In genomic region chr8:106210821-106211345, GRCm38 (mm10) we compare ENCODE assay signal across 7 mouse cellular contexts. TPM values are rescaled to one million over a fixed set of nuclear protein-coding genes. Genes with fewer than 3 reads are reported as not detected.
DNase-seq lines count a peak whose midpoint lies in the region; ATAC-seq lines count a peak whose summit lies in the region.

Slc7a6os (minus strand) TSS chr8:106210935.
Prmt7 (plus strand) TSS chr8:106210936.

- peaks cover 37% of the 10 kb centered on the region for H3K36me3 ChIP-seq in embryonic facial prominence, embryonic 12.5 days
- H3K36me3 ChIP-seq in limb, embryonic 13.5 days = peaks cover 55% of the 10 kb centered on the region
- H3K36me3 ChIP-seq in midbrain, embryonic 16.5 days (ENCODE audit: control insufficient read depth, insufficient read depth, low read length) = peaks cover 3% of the 10 kb centered on the region; the same call in 1 of the 2 replicates

- ATAC-seq in embryonic facial prominence, embryonic 12.5 days (ENCODE audit: insufficient number of reproducible peaks, insufficient read depth, low FRiP score, low TSS enrichment) = peak; percentile 99
- ATAC-seq in limb, embryonic 13.5 days (ENCODE audit: low FRiP score, low read depth) = peak; percentile 99
- peak; percentile 99 for ATAC-seq in midbrain, embryonic 16.5 days

- peak within 1 kb of the TSS; percentile 79 for H3K9ac ChIP-seq in embryonic facial prominence, embryonic 12.5 days
- peak within 1 kb of the TSS; percentile 94 for H3K9ac ChIP-seq in limb, embryonic 13.5 days
- H3K9ac ChIP-seq in midbrain, embryonic 16.5 days (ENCODE audit: low read depth, low read length) = peak within 1 kb of the TSS; percentile 91

- H3K4me2 ChIP-seq in embryonic facial prominence, embryonic 12.5 days (replicated peaks) = peak within 1 kb of the TSS; percentile 76
- peak within 1 kb of the TSS; percentile 76 for H3K4me2 ChIP-seq in limb, embryonic 13.5 days (replicated peaks)
- peak within 1 kb of the TSS; percentile 94 for H3K4me2 ChIP-seq in midbrain, embryonic 16.5 days (ENCODE audit: low read length)

- H3K27ac ChIP-seq in embryonic facial prominence, embryonic 12.5 days = peak within 1 kb of the TSS; percentile 91
- peak within 1 kb of the TSS; percentile 95 for H3K27ac ChIP-seq in limb, embryonic 13.5 days
- peak within 1 kb of the TSS; percentile 96 for H3K27ac ChIP-seq in midbrain, embryonic 16.5 days (ENCODE audit: low read length)

- peak within 1 kb of the TSS; percentile 81 for H3K4me3 ChIP-seq in embryonic facial prominence, embryonic 12.5 days
- H3K4me3 ChIP-seq in limb, embryonic 13.5 days = peak within 1 kb of the TSS; percentile 87
- H3K4me3 ChIP-seq in midbrain, embryonic 16.5 days (ENCODE audit: low read depth, low read length) = peak within 1 kb of the TSS; percentile 84

- under 1% methylated on average over 52 of the region's 52 CpGs for WGBS in embryonic facial prominence, embryonic 12.5 days
- under 1% methylated on average over 52 of the region's 52 CpGs for WGBS in limb, embryonic 13.5 days
- WGBS in midbrain, embryonic 16.5 days = under 1% methylated on average over 51 of the region's 52 CpGs

- H3K9me3 ChIP-seq in embryonic facial prominence, embryonic 12.5 days = no peaks in the 10 kb centered on the region
- H3K9me3 ChIP-seq in limb, embryonic 13.5 days = no peaks in the 10 kb centered on the region
- no peaks in the 10 kb centered on the region for H3K9me3 ChIP-seq in midbrain, embryonic 16.5 days (replicated peaks; ENCODE audit: control insufficient read depth, low read length, poor library complexity, severe bottlenecking)

- peak; percentile 97 for DNase-seq in adrenal gland, postnatal 25 days
- DNase-seq in heart, adult 18-20 months = peak; percentile 97 to 98
- peak; percentile 92 to 95 for DNase-seq in kidney, adult 8-10 months
- DNase-seq in spleen, postnatal 10 days (ENCODE audit: low spot score in 2 of 2) = peak; percentile 93 to 96

- H3K27me3 ChIP-seq in embryonic facial prominence, embryonic 12.5 days = no peaks in the 10 kb centered on the region
- no peaks in the 10 kb centered on the region for H3K27me3 ChIP-seq in limb, embryonic 13.5 days
- no peaks in the 10 kb centered on the region for H3K27me3 ChIP-seq in midbrain, embryonic 16.5 days (ENCODE audit: control insufficient read depth, insufficient read depth, low read depth, low read length)

- H3K4me1 ChIP-seq in embryonic facial prominence, embryonic 12.5 days = peaks cover 11% of the 10 kb centered on the region; the same call in 1 of the 2 replicates
- H3K4me1 ChIP-seq in limb, embryonic 13.5 days = peaks cover 14% of the 10 kb centered on the region
- peaks cover 15% of the 10 kb centered on the region for H3K4me1 ChIP-seq in midbrain, embryonic 16.5 days (ENCODE audit: control insufficient read depth, insufficient read depth, low read length)

RNA-seq across cellular contexts. Expression of gene Slc7a6os, which starts in this region (rescaled TPM):
- 28.5 and 30.2 TPM in 2 replicates for total RNA-seq in adrenal gland, postnatal 25 days (2021)
- 41.7 and 43.4 TPM in 2 replicates for polyA plus RNA-seq in embryonic facial prominence, embryonic 12.5 days (2016; fragmentation: Nextera tagmentation; extraction: Ambion mirVana)
- 10 to 100 TPM in 1 of 2 experiments, 1 to 10 TPM in 1; 9.8 to 11.0 TPM for total RNA-seq in heart, adult 18-20 months (2021)
- polyA plus RNA-seq in limb, embryonic 13.5 days (2015; fragmentation: Nextera tagmentation; extraction: Ambion mirVana) = 41.8 and 44.7 TPM in 2 replicates
- polyA plus RNA-seq in midbrain, embryonic 16.5 days (2015; fragmentation: Nextera tagmentation; extraction: Ambion mirVana) = 30.8 and 33.1 TPM in 2 replicates

RNA-seq across cellular contexts. Expression of gene Prmt7, which starts in this region (rescaled TPM):
- 28.4 and 31.1 TPM in 2 replicates for total RNA-seq in adrenal gland, postnatal 25 days (2021)
- 56.9 and 57.3 TPM in 2 replicates for polyA plus RNA-seq in embryonic facial prominence, embryonic 12.5 days (2016; fragmentation: Nextera tagmentation; extraction: Ambion mirVana)
- 10 to 100 TPM; 25.3 to 26.5 TPM for total RNA-seq in heart, adult 18-20 months (2021)
- polyA plus RNA-seq in limb, embryonic 13.5 days (2015; fragmentation: Nextera tagmentation; extraction: Ambion mirVana) = 46.2 and 51.8 TPM in 2 replicates
- polyA plus RNA-seq in midbrain, embryonic 16.5 days (2015; fragmentation: Nextera tagmentation; extraction: Ambion mirVana) = 60.9 and 61.5 TPM in 2 replicates

Comparison
In these comparisons a context has a peak if more than half of its experiments do, and no peak if none do; other contexts are left out.
1. Peak in every context shown above with its lines: DNase-seq, ATAC-seq, H3K4me3 ChIP-seq and H3K27ac ChIP-seq.